Mouse (Mus musculus) bone marrow macrophage, adult 2 months (primary cell): ENCODE measurements around the gene Kcnh1.

Source experiments
- CTCF ChIP-seq: IDR thresholded peaks from 2 replicates; pipeline ENCODE4 v1.5.1; 2012; ENCODE audit warnings: low read depth, mild to moderate bottlenecking, low read length, moderate library complexity
- POLR2A ChIP-seq: IDR thresholded peaks from 2 replicates; pipeline ENCODE4 v1.6.1; 2012; ENCODE audit warnings: mild to moderate bottlenecking, low read depth, low read length, borderline replicate concordance

GRCm38 (mm10) chr1:192447666-192448065 is 257.1 kb downstream of the Kcnh1 start:
- TF ChIP-seq CTCF (no peak), POLR2A (no peak)
